Mouse (Mus musculus): Measurements from ENCODE around the gene Zyg11a. TPM values are rescaled to one million over a fixed set of nuclear protein-coding genes. Genes with fewer than 3 reads are reported as not detected.

The Zyg11a gene
- polyA plus RNA-seq (2012; rRNA removed): 0.23 and 0.45 TPM in 2 replicates

DNA sequence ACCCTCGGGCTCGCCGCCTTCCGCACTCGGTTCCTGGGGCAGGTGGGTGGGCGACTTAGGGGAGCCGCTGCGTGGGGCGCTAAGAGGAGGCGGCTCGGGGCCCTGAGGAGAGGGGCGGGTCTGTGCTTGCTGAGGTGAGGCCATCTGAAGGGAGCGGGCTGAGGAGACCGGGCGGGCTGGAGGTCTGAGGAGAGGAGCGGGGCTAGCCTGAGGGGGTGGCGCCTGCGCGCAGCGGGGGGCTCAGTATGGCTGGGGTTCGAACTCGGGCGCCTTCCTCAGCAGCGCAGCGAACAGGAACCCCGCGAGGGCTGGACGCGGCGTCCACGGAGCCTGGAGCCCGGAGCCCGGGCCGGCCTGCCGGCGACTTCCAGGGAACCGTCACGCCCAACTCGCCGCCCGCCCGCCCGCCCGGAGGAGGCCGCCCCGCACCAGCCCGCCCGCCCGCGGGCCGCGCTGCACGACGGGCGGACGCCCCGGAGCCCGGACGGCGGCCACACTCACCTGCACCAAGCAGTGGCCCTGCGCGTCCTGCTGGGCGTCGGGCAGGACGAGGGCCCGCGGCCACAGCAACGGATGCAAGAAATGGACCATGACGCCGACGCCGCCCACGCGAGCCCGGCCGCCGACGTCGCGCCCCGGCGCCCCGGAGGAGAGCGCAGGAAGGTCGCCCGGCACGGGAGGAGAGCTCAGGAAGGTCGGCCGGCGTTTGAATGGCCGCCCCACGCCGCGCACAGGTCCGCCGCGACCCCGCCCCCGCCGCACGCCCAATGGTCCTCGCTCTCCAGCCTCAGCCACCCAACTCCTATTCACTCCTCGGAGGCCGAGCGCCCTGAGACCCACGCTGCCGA, at the start of gene Zyg11a:
Gene Zyg11a (minus strand): TSS at position 717 of the 848 bp plus-strand sequence.

DNA sequence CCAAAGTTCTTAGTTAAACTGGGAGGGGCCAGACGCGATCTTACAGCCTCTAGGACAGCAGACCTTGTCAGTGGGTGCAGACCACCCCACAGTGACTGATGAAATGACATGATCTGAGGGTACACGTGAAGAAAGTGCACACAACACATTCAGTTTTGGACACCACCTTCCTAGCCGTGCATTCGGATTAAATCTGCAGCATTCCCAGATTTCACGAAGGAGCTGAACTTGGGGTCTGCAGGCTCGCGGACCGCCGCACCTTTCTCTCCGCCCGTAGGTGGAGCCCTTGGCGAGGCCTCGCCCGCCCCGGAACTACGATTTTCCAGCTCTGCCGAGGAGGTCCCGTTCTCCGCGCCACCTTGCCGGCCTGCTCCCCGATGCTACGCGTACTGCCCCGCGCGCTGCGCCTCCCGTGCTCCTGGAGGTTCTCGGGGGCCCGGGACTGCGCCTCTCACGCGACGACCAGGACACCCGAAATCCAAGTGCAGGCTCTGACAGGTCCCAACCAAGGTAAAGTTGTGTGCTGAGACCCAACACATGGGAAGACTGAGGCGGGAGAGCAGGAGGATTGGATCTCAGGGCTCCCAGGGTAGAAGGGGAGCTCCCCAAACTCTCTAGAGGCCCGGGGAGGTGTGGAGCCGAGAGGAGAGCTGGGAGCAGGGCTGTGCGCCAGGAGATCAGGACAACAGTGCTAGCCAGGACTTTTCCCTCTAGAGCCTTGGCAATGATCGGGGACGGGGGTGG, 52.5 kb downstream of the Zyg11a start, which contains the start of gene Echdc2:
Gene Echdc2 (plus strand): TSS at position 286 of the 744 bp plus-strand sequence.

DNA sequence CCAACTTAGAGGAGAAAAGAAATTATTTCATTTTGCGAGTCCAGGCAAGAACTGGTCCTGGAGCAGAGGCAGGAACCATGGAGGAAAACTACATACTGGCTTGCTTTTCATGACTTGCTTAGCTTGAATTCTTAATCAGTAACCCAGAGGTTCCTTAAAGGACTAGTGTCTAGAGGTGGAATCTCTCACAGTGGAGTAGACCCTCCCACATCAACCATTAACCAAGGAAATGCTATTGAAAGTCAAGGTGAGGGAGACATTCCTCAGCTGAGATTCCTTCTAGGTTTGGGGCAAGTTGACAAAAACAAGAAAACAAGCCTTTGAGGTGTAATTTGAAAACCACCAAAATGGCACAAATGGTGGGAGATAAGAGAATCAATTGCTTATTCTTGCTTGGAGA, 73.0 kb downstream of the Zyg11a start, which contains the start of gene Scp2:
Gene Scp2 (minus strand): TSS at position 119 of the 400 bp plus-strand sequence.

Other genes with a start within 250 kb of the Zyg11a start
- 0.02 TPM in 1 of 2 replicates, not detected in the other for gene Slc1a7, start 249.7 kb downstream of the Zyg11a start, polyA plus RNA-seq (2012; rRNA removed)
- gene Podn, start 121.6 kb downstream of the Zyg11a start, polyA plus RNA-seq (2012; rRNA removed): 0.55 and 0.69 TPM in 2 replicates
- 200 and 226 TPM in 2 replicates for gene Scp2, start 73.0 kb downstream of the Zyg11a start, polyA plus RNA-seq (2012; rRNA removed)
- gene Echdc2, start 52.6 kb downstream of the Zyg11a start, polyA plus RNA-seq (2012; rRNA removed): 9.6 and 11.0 TPM in 2 replicates
- 2.2 and 2.7 TPM in 2 replicates for gene Zyg11b, start 83.0 kb upstream of the Zyg11a start, polyA plus RNA-seq (2012; rRNA removed)
- 9.4 and 12.4 TPM in 2 replicates for gene Coa7, start 110.1 kb upstream of the Zyg11a start, polyA plus RNA-seq (2012; rRNA removed)
- gene Shisal2a, start 165.3 kb upstream of the Zyg11a start, polyA plus RNA-seq (2012; rRNA removed): 0.07 and 0.09 TPM in 2 replicates
- gene Gpx7, start 188.9 kb upstream of the Zyg11a start, polyA plus RNA-seq (2012; rRNA removed): 5.3 and 5.8 TPM in 2 replicates
- 29.7 and 31.8 TPM in 2 replicates for gene Tut4, start 241.4 kb upstream of the Zyg11a start, polyA plus RNA-seq (2012; rRNA removed)